ENCODE assay signal across 15 mouse cellular contexts in the genomic region with DNA sequence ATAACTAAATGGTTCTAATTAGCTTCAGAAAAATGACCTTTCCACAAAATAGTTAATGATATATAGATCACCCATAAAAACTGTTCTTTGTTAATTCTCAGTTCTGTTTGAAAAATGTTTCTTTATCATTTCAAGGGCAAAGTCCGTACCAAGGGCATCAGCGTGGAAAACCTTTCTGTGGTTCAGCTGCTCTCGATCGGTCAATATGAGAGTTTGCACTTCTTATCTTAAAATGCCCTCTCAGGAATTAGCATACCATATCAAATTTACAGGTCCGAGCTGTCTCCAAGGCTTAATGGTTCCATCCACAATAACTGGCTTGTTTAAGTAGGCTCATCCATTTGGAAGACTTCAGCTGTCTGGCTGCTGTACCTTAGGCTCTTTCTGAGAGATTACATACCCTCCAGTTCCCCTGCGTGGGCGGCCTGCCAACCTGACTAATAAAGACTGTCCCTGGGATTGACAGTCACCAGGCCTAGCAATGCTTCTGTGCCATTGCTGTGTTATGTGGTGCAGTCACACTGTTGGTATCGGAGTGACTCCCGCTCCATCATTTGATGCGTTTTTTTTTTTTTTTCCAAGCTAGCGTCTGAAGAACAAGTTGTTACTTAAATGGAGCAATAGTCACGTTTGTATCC. TPM values are rescaled to one million over a fixed set of nuclear protein-coding genes. Genes with fewer than 3 reads are reported as not detected.
DNase-seq lines count a peak whose midpoint lies in the region; ATAC-seq lines count a peak whose summit lies in the region.
"Had no signal": no experiment of that assay in that cellular context is flagged by ENCODE, and none has a peak within 500 bp of the region (broad histone marks: within the 10 kb centered on the region; RNA-seq: fewer than 3 reads in every experiment).

No protein-coding gene starts in this region.

- 0 out of 2 replicates have a peak, but pooled peaks cover 3% of the 10 kb centered on the region for H3K4me1 ChIP-seq in forebrain, embryonic 13.5 days
- H3K4me1 ChIP-seq in forebrain, embryonic 10.5 days = no peaks in the 10 kb centered on the region
- H3K4me1 ChIP-seq in hindbrain, embryonic 14.5 days (replicated peaks; ENCODE audit: control insufficient read depth, insufficient read depth, low read length) = no peaks in the 10 kb centered on the region
- H3K4me1 ChIP-seq in hindbrain, embryonic 12.5 days = no peaks in the 10 kb centered on the region
- no peaks in the 10 kb centered on the region for H3K4me1 ChIP-seq in embryonic facial prominence, embryonic 10.5 days
- H3K4me1 ChIP-seq: liver, embryonic 15.5 days had no signal

- no peak overlapping the region for H3K27ac ChIP-seq in forebrain, embryonic 13.5 days
- no peak overlapping the region for H3K27ac ChIP-seq in forebrain, embryonic 10.5 days
- H3K27ac ChIP-seq in hindbrain, embryonic 14.5 days = no peak overlapping the region
- no peak overlapping the region for H3K27ac ChIP-seq in hindbrain, embryonic 12.5 days
- no peak overlapping the region for H3K27ac ChIP-seq in embryonic facial prominence, embryonic 10.5 days (replicated peaks)
- H3K27ac ChIP-seq: liver, embryonic 15.5 days had no signal

- H3K4me2 ChIP-seq in forebrain, embryonic 13.5 days = no peak overlapping the region
- H3K4me2 ChIP-seq in hindbrain, embryonic 14.5 days (replicated peaks) = no peak overlapping the region
- H3K4me2 ChIP-seq in hindbrain, embryonic 12.5 days (replicated peaks) = no peak overlapping the region
- H3K4me2 ChIP-seq: liver, embryonic 15.5 days had no signal

- ATAC-seq in forebrain, embryonic 13.5 days = peak; percentile 71
- ATAC-seq in hindbrain, embryonic 14.5 days (ENCODE audit: low FRiP score) = no peak
- no peak for ATAC-seq in hindbrain, embryonic 12.5 days (ENCODE audit: low FRiP score)

- DNase-seq in forebrain, embryonic 10.5 days (ENCODE audit: extremely low spot score, low spot score) = no peak
- peak; percentile 52 for DNase-seq in hindbrain, embryonic 14.5 days (ENCODE audit: low spot score)
- peak; percentile 70 for DNase-seq in MN1 (ENCODE audit: low spot score)
- DNase-seq in heart, postnatal 4 days = peak; percentile 76
- DNase-seq in embryonic facial prominence, embryonic 10.5 days (ENCODE audit: low spot score) = no peak
- no peak for DNase-seq in kidney, adult 8-10 months
- DNase-seq: kidney, adult 11 months; right cerebral cortex, adult 18-20 months; thymus, postnatal 36 days had no signal

- no peak overlapping the region for H3K4me3 ChIP-seq in forebrain, embryonic 13.5 days
- no peak overlapping the region for H3K4me3 ChIP-seq in forebrain, embryonic 10.5 days
- H3K4me3 ChIP-seq in hindbrain, embryonic 14.5 days (replicated peaks; ENCODE audit: low read length) = no peak overlapping the region
- H3K4me3 ChIP-seq in hindbrain, embryonic 12.5 days = no peak overlapping the region
- no peak overlapping the region for H3K4me3 ChIP-seq in embryonic facial prominence, embryonic 10.5 days
- H3K4me3 ChIP-seq: liver, embryonic 15.5 days had no signal

- WGBS in forebrain, embryonic 13.5 days = 81% methylated on average over 12 of the region's 12 CpGs
- 93% methylated on average over 12 of the region's 12 CpGs for WGBS in forebrain, embryonic 10.5 days
- 74% methylated on average over 12 of the region's 12 CpGs for WGBS in hindbrain, embryonic 14.5 days
- WGBS in hindbrain, embryonic 12.5 days = 86% methylated on average over 12 of the region's 12 CpGs
- WGBS in embryonic facial prominence, embryonic 10.5 days = 90% methylated on average over 12 of the region's 12 CpGs

- H3K9ac ChIP-seq in forebrain, embryonic 13.5 days = no peak overlapping the region
- H3K9ac ChIP-seq in hindbrain, embryonic 14.5 days = no peak overlapping the region
- no peak overlapping the region for H3K9ac ChIP-seq in hindbrain, embryonic 12.5 days
- H3K9ac ChIP-seq: liver, embryonic 15.5 days had no signal

- H3K36me3 ChIP-seq in forebrain, embryonic 13.5 days (ENCODE audit: poor library complexity, severe bottlenecking) = no peaks in the 10 kb centered on the region
- H3K36me3 ChIP-seq in forebrain, embryonic 10.5 days (replicated peaks) = no peaks in the 10 kb centered on the region
- H3K36me3 ChIP-seq in hindbrain, embryonic 14.5 days (replicated peaks; ENCODE audit: control insufficient read depth, insufficient read depth) = no peaks in the 10 kb centered on the region
- no peaks in the 10 kb centered on the region for H3K36me3 ChIP-seq in hindbrain, embryonic 12.5 days
- H3K36me3 ChIP-seq in embryonic facial prominence, embryonic 10.5 days (replicated peaks) = no peaks in the 10 kb centered on the region
- H3K36me3 ChIP-seq: liver, embryonic 15.5 days had no signal

- no peaks in the 10 kb centered on the region for H3K9me3 ChIP-seq in forebrain, embryonic 13.5 days (replicated peaks)
- no peaks in the 10 kb centered on the region for H3K9me3 ChIP-seq in forebrain, embryonic 10.5 days
- H3K9me3 ChIP-seq in hindbrain, embryonic 14.5 days (ENCODE audit: control insufficient read depth, low read length) = no peaks in the 10 kb centered on the region
- H3K9me3 ChIP-seq in hindbrain, embryonic 12.5 days (replicated peaks) = no peaks in the 10 kb centered on the region
- no peaks in the 10 kb centered on the region for H3K9me3 ChIP-seq in embryonic facial prominence, embryonic 10.5 days
- H3K9me3 ChIP-seq: liver, embryonic 15.5 days had no signal

- no peaks in the 10 kb centered on the region for H3K27me3 ChIP-seq in forebrain, embryonic 13.5 days
- no peaks in the 10 kb centered on the region for H3K27me3 ChIP-seq in forebrain, embryonic 10.5 days (ENCODE audit: poor library complexity, severe bottlenecking)
- no peaks in the 10 kb centered on the region for H3K27me3 ChIP-seq in hindbrain, embryonic 14.5 days (ENCODE audit: control insufficient read depth, insufficient read depth, low read length)
- no peaks in the 10 kb centered on the region for H3K27me3 ChIP-seq in hindbrain, embryonic 12.5 days
- H3K27me3 ChIP-seq in embryonic facial prominence, embryonic 10.5 days (replicated peaks; ENCODE audit: low read depth, poor library complexity, severe bottlenecking) = no peaks in the 10 kb centered on the region
- H3K27me3 ChIP-seq: liver, embryonic 15.5 days had no signal

RNA-seq across cellular contexts. Expression of gene Plk2, which starts 17.8 kb away (rescaled TPM):
- 89.4 and 113 TPM in 2 replicates for polyA plus RNA-seq in forebrain, embryonic 13.5 days (2015; fragmentation: Nextera tagmentation; extraction: Ambion mirVana)
- polyA plus RNA-seq in forebrain, embryonic 10.5 days (2016; fragmentation: Nextera tagmentation; extraction: Ambion mirVana) = 44.6 and 45.7 TPM in 2 replicates
- 142 and 150 TPM in 2 replicates for polyA plus RNA-seq in hindbrain, embryonic 14.5 days (2014; fragmentation: Nextera tagmentation; extraction: Ambion mirVana)
- polyA plus RNA-seq in hindbrain, embryonic 12.5 days (2016; fragmentation: Nextera tagmentation; extraction: Ambion mirVana) = 142 and 165 TPM in 2 replicates
- 100 to 1,000 TPM; 101 to 112 TPM for total RNA-seq in heart, postnatal 4 days (2021)
- 64.8 and 87.8 TPM in 2 replicates for polyA plus RNA-seq in embryonic facial prominence, embryonic 10.5 days (2016; fragmentation: Nextera tagmentation; extraction: Ambion mirVana)

RNA-seq across cellular contexts. Expression of gene Gapt, which starts 55.7 kb away (rescaled TPM):
- 0.16 TPM in 1 of 2 replicates, not detected in the other for polyA plus RNA-seq in forebrain, embryonic 13.5 days (2015; fragmentation: Nextera tagmentation; extraction: Ambion mirVana)
- 0.14 and 0.17 TPM in 2 replicates for polyA plus RNA-seq in forebrain, embryonic 10.5 days (2016; fragmentation: Nextera tagmentation; extraction: Ambion mirVana)
- polyA plus RNA-seq in hindbrain, embryonic 14.5 days (2014; fragmentation: Nextera tagmentation; extraction: Ambion mirVana) = 0.09 TPM in 1 of 2 replicates, not detected in the other
- polyA plus RNA-seq in hindbrain, embryonic 12.5 days (2016; fragmentation: Nextera tagmentation; extraction: Ambion mirVana) = 0.10 TPM in 1 of 2 replicates, not detected in the other
- total RNA-seq in heart, postnatal 4 days (2021) = under 1 TPM in 1 of 2 experiments, not detected in 1; 0.11 TPM
- 0.14 and 0.27 TPM in 2 replicates for polyA plus RNA-seq in embryonic facial prominence, embryonic 10.5 days (2016; fragmentation: Nextera tagmentation; extraction: Ambion mirVana)
- total RNA-seq: ES-E14; layer of hippocampus, adult 8-10 months; left cerebral cortex, postnatal 14 days had no signal

Comparison
In these comparisons a context has a peak if more than half of its experiments do, and no peak if none do; other contexts are left out.
1. DNase-seq: peak in hindbrain, embryonic 14.5 days (single experiment), MN1 (single experiment) and heart, postnatal 4 days (single experiment); none in forebrain, embryonic 10.5 days (single experiment), embryonic facial prominence, embryonic 10.5 days (single experiment) and kidney, adult 8-10 months (0 of 2).